In the genomic region with DNA sequence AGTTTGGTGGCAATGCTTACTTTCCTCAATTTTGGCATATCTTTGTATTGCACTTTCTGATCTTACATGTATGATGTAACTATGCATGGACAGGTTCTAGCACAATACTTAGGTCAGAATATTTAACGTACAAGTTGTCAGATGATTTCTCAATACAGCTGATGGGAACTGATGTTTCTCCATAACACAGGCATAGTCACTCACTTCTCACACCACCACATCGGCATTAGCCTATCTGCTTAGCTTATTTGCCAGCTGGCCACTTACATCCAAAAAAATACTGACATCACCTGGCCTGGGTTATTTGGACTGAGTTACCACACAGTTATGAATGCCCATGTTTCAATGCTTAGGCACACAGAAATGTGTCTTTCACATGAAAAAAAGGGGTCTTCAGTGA, we compare ENCODE assay signal across 12 mouse cellular contexts. TPM values are rescaled to one million over a fixed set of nuclear protein-coding genes. Genes with fewer than 3 reads are reported as not detected.
DNase-seq lines count a peak whose midpoint lies in the region; ATAC-seq lines count a peak whose summit lies in the region.
"Had no signal": no experiment of that assay in that cellular context is flagged by ENCODE, and none has a peak within 500 bp of the region (broad histone marks: within the 10 kb centered on the region; RNA-seq: fewer than 3 reads in every experiment).

No protein-coding gene starts in this region.

- H3K4me3 ChIP-seq in heart, embryonic 14.5 days (ENCODE audit: control insufficient read depth in 1 of 2, insufficient read depth in 1 of 2, low read depth in 1 of 2, low read length in 2 of 2), result no peak overlapping the region
- H3K4me3 ChIP-seq in midbrain, embryonic 12.5 days, result no peak overlapping the region
- H3K4me3 ChIP-seq in midbrain, embryonic 15.5 days, result no peak overlapping the region
- H3K4me3 ChIP-seq in megakaryocyte, embryonic 14.5 days (replicated peaks), result peak overlapping the region; percentile 82
- H3K4me3 ChIP-seq in intestine, embryonic 15.5 days (replicated peaks), result no peak overlapping the region

- peaks cover 28% of the 10 kb centered on the region for H3K36me3 ChIP-seq in heart, embryonic 14.5 days (ENCODE audit: control insufficient read depth, insufficient read depth, low read length)
- peaks cover 20% of the 10 kb centered on the region for H3K36me3 ChIP-seq in midbrain, embryonic 12.5 days
- H3K36me3 ChIP-seq in midbrain, embryonic 15.5 days (replicated peaks), result peaks cover 14% of the 10 kb centered on the region
- H3K36me3 ChIP-seq in megakaryocyte, embryonic 14.5 days (replicated peaks; ENCODE audit: low read length), result peaks cover 37% of the 10 kb centered on the region
- H3K36me3 ChIP-seq in intestine, embryonic 15.5 days, result 0 out of 2 replicates have a peak, but pooled peaks cover 5% of the 10 kb centered on the region

- 73% methylated on average over 2 of the region's 2 CpGs for WGBS in heart, embryonic 14.5 days
- 90% methylated on average over 2 of the region's 2 CpGs for WGBS in midbrain, embryonic 12.5 days
- WGBS in midbrain, embryonic 15.5 days, result 95% methylated on average over 2 of the region's 2 CpGs
- 79% methylated on average over 2 of the region's 2 CpGs for WGBS in intestine, embryonic 15.5 days

- no peak for DNase-seq in heart, postnatal 25 days (ENCODE audit: low spot score)
- DNase-seq in gonadal fat pad, adult 2 months (ENCODE audit: low read depth), result peak; percentile 59
- no peak for DNase-seq in thymus, postnatal 4 days
- DNase-seq: cerebellum, adult 8-10 months; forebrain, postnatal 0 days; gastrocnemius, postnatal 25 days; kidney, adult 2 months had no signal

- H3K27ac ChIP-seq in heart, embryonic 14.5 days (replicated peaks in 1 of 2; ENCODE audit: control insufficient read depth in 1 of 2, insufficient read depth in 1 of 2, low read depth in 2 of 2, low read length in 2 of 2), result no peak overlapping the region
- H3K27ac ChIP-seq in midbrain, embryonic 12.5 days (replicated peaks), result no peak overlapping the region
- H3K27ac ChIP-seq in midbrain, embryonic 15.5 days, result no peak overlapping the region
- no peak overlapping the region for H3K27ac ChIP-seq in intestine, embryonic 15.5 days

- no peak for ATAC-seq in heart, embryonic 14.5 days (ENCODE audit: insufficient number of reproducible peaks, insufficient read depth, low FRiP score, low read depth)
- ATAC-seq in midbrain, embryonic 12.5 days (ENCODE audit: low FRiP score, low read depth), result no peak
- no peak for ATAC-seq in midbrain, embryonic 15.5 days (replicated peaks)
- ATAC-seq in intestine, embryonic 15.5 days, result no peak
- ATAC-seq: forebrain, postnatal 0 days had no signal

- H3K27me3 ChIP-seq in heart, embryonic 14.5 days (ENCODE audit: control insufficient read depth, insufficient read depth, low read length), result no peaks in the 10 kb centered on the region
- H3K27me3 ChIP-seq in midbrain, embryonic 12.5 days, result no peaks in the 10 kb centered on the region
- no peaks in the 10 kb centered on the region for H3K27me3 ChIP-seq in midbrain, embryonic 15.5 days (replicated peaks)
- H3K27me3 ChIP-seq in megakaryocyte, embryonic 14.5 days (replicated peaks), result no peaks in the 10 kb centered on the region
- no peaks in the 10 kb centered on the region for H3K27me3 ChIP-seq in intestine, embryonic 15.5 days (replicated peaks)

- 0 out of 2 replicates have a peak overlapping the region, but pooled peaks have one; percentile 0 for H3K9ac ChIP-seq in heart, embryonic 14.5 days (ENCODE audit: low read length)
- H3K9ac ChIP-seq in midbrain, embryonic 12.5 days (replicated peaks), result no peak overlapping the region
- H3K9ac ChIP-seq in midbrain, embryonic 15.5 days, result no peak overlapping the region
- H3K9ac ChIP-seq in intestine, embryonic 15.5 days, result no peak overlapping the region
- H3K9ac ChIP-seq: forebrain, postnatal 0 days had no signal

- peak overlapping the region; percentile 2 for H3K4me2 ChIP-seq in heart, embryonic 14.5 days (ENCODE audit: low read length)
- peak overlapping the region; percentile 15; the same call in 1 of the 2 replicates for H3K4me2 ChIP-seq in midbrain, embryonic 12.5 days (replicated peaks)
- H3K4me2 ChIP-seq in midbrain, embryonic 15.5 days, result no peak overlapping the region
- no peak overlapping the region for H3K4me2 ChIP-seq in intestine, embryonic 15.5 days (replicated peaks)

- intact Hi-C loops in heart, postnatal 25 days (cut with DNase I), result loop anchor here (10.0 kb wide), 2 partner anchors 1141 to 1781 kb away; a partner anchor contains a TSS

- H3K4me1 ChIP-seq in heart, embryonic 14.5 days (ENCODE audit: control insufficient read depth in 2 of 2, insufficient read depth in 2 of 2, low read length in 2 of 2), result peaks cover 2 to 22% of the 10 kb centered on the region in 2 experiments; a peak in 3 of 4 replicates
- peaks cover 21% of the 10 kb centered on the region for H3K4me1 ChIP-seq in midbrain, embryonic 12.5 days
- peaks cover 27% of the 10 kb centered on the region for H3K4me1 ChIP-seq in midbrain, embryonic 15.5 days
- H3K4me1 ChIP-seq in megakaryocyte, embryonic 14.5 days, result peaks cover 50% of the 10 kb centered on the region
- H3K4me1 ChIP-seq in intestine, embryonic 15.5 days (replicated peaks), result 0 out of 2 replicates have a peak, but pooled peaks cover 11% of the 10 kb centered on the region

- H3K9me3 ChIP-seq in heart, embryonic 14.5 days (ENCODE audit: control insufficient read depth, low read length), result no peaks in the 10 kb centered on the region
- no peaks in the 10 kb centered on the region for H3K9me3 ChIP-seq in midbrain, embryonic 12.5 days
- no peaks in the 10 kb centered on the region for H3K9me3 ChIP-seq in midbrain, embryonic 15.5 days
- no peaks in the 10 kb centered on the region for H3K9me3 ChIP-seq in megakaryocyte, embryonic 14.5 days
- no peaks in the 10 kb centered on the region for H3K9me3 ChIP-seq in intestine, embryonic 15.5 days

RNA-seq across cellular contexts. Expression of a gene that starts 2.5 kb away (rescaled TPM):
- 137 and 147 TPM in 2 replicates for polyA plus RNA-seq in heart, embryonic 14.5 days (2014; fragmentation: Nextera tagmentation; extraction: Ambion mirVana)
- total RNA-seq in heart, postnatal 25 days (2021), result 100 to 1,000 TPM; 161 to 168 TPM
- polyA plus RNA-seq in midbrain, embryonic 12.5 days (2016; fragmentation: Nextera tagmentation; extraction: Ambion mirVana), result 149 and 155 TPM in 2 replicates
- 129 and 135 TPM in 2 replicates for polyA plus RNA-seq in midbrain, embryonic 15.5 days (2015; fragmentation: Nextera tagmentation; extraction: Ambion mirVana)
- polyA plus RNA-seq in gonadal fat pad, adult 2 months (2012; rRNA removed), result 56.3 and 65.2 TPM in 2 replicates
- polyA plus RNA-seq in megakaryocyte, embryonic 14.5 days (2012; ENCODE audit: insufficient read depth, low replicate concordance), result 43.9 and 50.1 TPM in 2 replicates
- polyA plus RNA-seq in intestine, embryonic 15.5 days (2015; fragmentation: Nextera tagmentation; extraction: Ambion mirVana), result 150 TPM in 2 replicates

Comparison
In these comparisons a context has a peak if more than half of its experiments do, and no peak if none do; other contexts are left out.
1. H3K4me2 ChIP-seq: peak in heart, embryonic 14.5 days (single experiment) and midbrain, embryonic 12.5 days (single experiment); none in midbrain, embryonic 15.5 days (single experiment) and intestine, embryonic 15.5 days (single experiment).